ENCODE assay signal across 30 mouse cellular contexts in genomic region chr6:119358020-119358571, GRCm38 (mm10). TPM values are rescaled to one million over a fixed set of nuclear protein-coding genes. Genes with fewer than 3 reads are reported as not detected.
DNase-seq lines count a peak whose midpoint lies in the region; ATAC-seq and TF ChIP-seq lines count a peak whose summit lies in the region.
"Had no signal": no experiment of that assay in that cellular context is flagged by ENCODE, and none has a peak within 500 bp of the region (broad histone marks: within the 10 kb centered on the region; RNA-seq: fewer than 3 reads in every experiment).

No protein-coding gene starts in this region.

- H3K79me2 ChIP-seq in CH12.LX (replicated peaks; ENCODE audit: control insufficient read depth, extremely low read depth, insufficient read depth, poor library complexity, severe bottlenecking): no peaks in the 10 kb centered on the region

- dilution Hi-C loops in CH12.LX (cut with MboI; ENCODE audit: extremely low pct_ligation_motif_present, extremely low pct_unique_long_range_greater_than_20kb, low sequenced_read_pairs): no loop called here

- H3K4me2 ChIP-seq in lung, postnatal 0 days (replicated peaks; ENCODE audit: low read depth, low read length): no peak overlapping the region
- H3K4me2 ChIP-seq in CH12.LX (ENCODE audit: insufficient read depth, low read depth, poor library complexity, severe bottlenecking): no peak overlapping the region
- H3K4me2 ChIP-seq: embryonic facial prominence, embryonic 13.5 days; forebrain, embryonic 12.5 days; forebrain, embryonic 15.5 days; heart, embryonic 12.5 days; heart, embryonic 15.5 days; hindbrain, embryonic 13.5 days had no signal

- whole genome bisulfite sequencing in lung, postnatal 0 days: 75% methylated on average over 8 of the region's 8 CpGs

- TF ChIP-seq CTCF in lung, postnatal 0 days (IDR thresholded peaks at IDR 0.05): no peak
- no peak for TF ChIP-seq CTCF in CH12.LX (conservative IDR thresholded peaks at IDR 0.05 in 1 of 2, IDR thresholded peaks at IDR 0.05 in 1 of 2; ENCODE audit: low read depth in 2 of 2, low read length in 2 of 2)

- in situ Hi-C loops in CH12.LX (cut with MboI; ENCODE audit: low pct_ligation_motif_present, low pct_unique_long_range_greater_than_20kb, low sequenced_read_pairs): no loop called here

- H3K9me3 ChIP-seq in lung, postnatal 0 days (ENCODE audit: low read length): no peaks in the 10 kb centered on the region
- H3K9me3 ChIP-seq in CH12.LX (replicated peaks; ENCODE audit: low read length): no peaks in the 10 kb centered on the region
- H3K9me3 ChIP-seq: embryonic facial prominence, embryonic 10.5 days; embryonic facial prominence, embryonic 13.5 days; forebrain, embryonic 12.5 days; forebrain, embryonic 15.5 days; heart, embryonic 12.5 days; heart, embryonic 15.5 days; hindbrain, embryonic 10.5 days; hindbrain, embryonic 13.5 days had no signal

- H3K36me3 ChIP-seq in lung, postnatal 0 days (ENCODE audit: insufficient read depth, low read length): peaks cover 37% of the 10 kb centered on the region
- H3K36me3 ChIP-seq in CH12.LX (replicated peaks in 1 of 2; ENCODE audit: control insufficient read depth in 1 of 2, insufficient read depth in 1 of 2, low read length in 1 of 2): peaks cover 56 to 92% of the 10 kb centered on the region in 2 experiments

- no peak overlapping the region for H3K9ac ChIP-seq in lung, postnatal 0 days (replicated peaks; ENCODE audit: low read depth)
- no peak overlapping the region for H3K9ac ChIP-seq in CH12.LX (ENCODE audit: insufficient read depth, low read depth)
- H3K9ac ChIP-seq: embryonic facial prominence, embryonic 13.5 days; forebrain, embryonic 12.5 days; forebrain, embryonic 15.5 days; heart, embryonic 12.5 days; heart, embryonic 15.5 days; hindbrain, embryonic 13.5 days had no signal

- no peak overlapping the region for H3K4me3 ChIP-seq in lung, postnatal 0 days (ENCODE audit: low read depth, low read length)
- H3K4me3 ChIP-seq in CH12.LX (replicated peaks in 1 of 3; ENCODE audit: low read depth in 2 of 3, low read length in 2 of 3, poor library complexity in 1 of 3): no peak overlapping the region
- H3K4me3 ChIP-seq: embryonic facial prominence, embryonic 10.5 days; embryonic facial prominence, embryonic 13.5 days; erythroblast, embryonic 14.5 days; forebrain, embryonic 12.5 days; forebrain, embryonic 15.5 days; heart, embryonic 12.5 days; heart, embryonic 15.5 days; hindbrain, embryonic 10.5 days; hindbrain, embryonic 13.5 days had no signal

- no peak for TF ChIP-seq POLR2A in CH12.LX (IDR thresholded peaks at IDR 0.05; ENCODE audit: low read depth, low read length)

- no peak for TF ChIP-seq RAD21 in CH12.LX (IDR thresholded peaks at IDR 0.05; ENCODE audit: low read depth, low read length)

- ATAC-seq in lung, postnatal 0 days: peak; percentile 71
- ATAC-seq in megakaryocyte, adult 5-6 weeks (ENCODE audit: poor library complexity, severe bottlenecking): peak; percentile 51
- ATAC-seq: activated CD4-positive, CD25-positive, alpha-beta regulatory T cell, adult 4 months; CD4-positive, CD25-positive, alpha-beta regulatory T cell, adult 4 months; forebrain, embryonic 15.5 days; hindbrain, embryonic 16.5 days had no signal

- no peaks in the 10 kb centered on the region for H3K4me1 ChIP-seq in lung, postnatal 0 days (ENCODE audit: insufficient read depth, low read depth, low read length)
- H3K4me1 ChIP-seq in CH12.LX (ENCODE audit: control insufficient read depth in 1 of 2, insufficient read depth in 2 of 2): peaks cover 0 to 8% of the 10 kb centered on the region in 2 experiments; a peak in 2 of 4 replicates
- H3K4me1 ChIP-seq: embryonic facial prominence, embryonic 10.5 days; embryonic facial prominence, embryonic 13.5 days; forebrain, embryonic 12.5 days; forebrain, embryonic 15.5 days; hindbrain, embryonic 10.5 days; hindbrain, embryonic 13.5 days had no signal

- no peak for TF ChIP-seq EP300 in lung, postnatal 0 days (IDR thresholded peaks at IDR 0.05)
- peak; percentile 89 for TF ChIP-seq EP300 in CH12.LX (IDR thresholded peaks at IDR 0.05; ENCODE audit: low read length)

- no peak overlapping the region for H3K27ac ChIP-seq in lung, postnatal 0 days (ENCODE audit: low read length)
- H3K27ac ChIP-seq in CH12.LX (ENCODE audit: insufficient read depth, low read depth): no peak overlapping the region
- H3K27ac ChIP-seq: embryonic facial prominence, embryonic 10.5 days; embryonic facial prominence, embryonic 13.5 days; forebrain, embryonic 12.5 days; forebrain, embryonic 15.5 days; heart, embryonic 15.5 days; hindbrain, embryonic 10.5 days; hindbrain, embryonic 13.5 days had no signal

- no peaks in the 10 kb centered on the region for H3K27me3 ChIP-seq in lung, postnatal 0 days (replicated peaks; ENCODE audit: insufficient read depth, low read length)
- no peaks in the 10 kb centered on the region for H3K27me3 ChIP-seq in CH12.LX (replicated peaks)
- H3K27me3 ChIP-seq: embryonic facial prominence, embryonic 13.5 days; forebrain, embryonic 12.5 days; forebrain, embryonic 15.5 days; heart, embryonic 12.5 days; heart, embryonic 15.5 days; hindbrain, embryonic 13.5 days had no signal

- peak; percentile 71 for DNase-seq in lung, postnatal 0 days (ENCODE audit: low spot score)
- DNase-seq in lung, adult 18-20 months: no peak
- peak; percentile 29 for DNase-seq in CH12.LX (ENCODE audit: extremely low read depth)
- DNase-seq in natural killer cell, adult 2 months (ENCODE audit: low spot score in 2 of 2): no peak
- no peak for DNase-seq in thymus, postnatal 14 days
- DNase-seq: adrenal gland, adult 8-10 months; adrenal gland, postnatal 25 days; cerebellum, adult 11-12 months; cerebellum, adult 8-10 months; cerebellum, postnatal 10 days; cerebellum, postnatal 36 days; embryo, embryonic 11 days; gastrocnemius, postnatal 25 days; heart, adult 18-20 months; heart, postnatal 10 days; heart, postnatal 36 days had no signal

TF ChIP-seq in CH12.LX, 34 proteins besides CTCF, POLR2A, EP300 and RAD21:
- TF ChIP-seq KAT2A (IDR thresholded peaks at IDR 0.05; ENCODE audit: insufficient replicate concordance, low read length) (no peak), IRF4 (IDR thresholded peaks at IDR 0.05; ENCODE audit: low read depth, low read length) (peak; percentile 89), JUN (IDR thresholded peaks at IDR 0.05; ENCODE audit: insufficient read depth, low read depth, low read length) (0 out of 2 replicates have a peak, but pooled peaks have one; percentile 13), BHLHE40 (IDR thresholded peaks at IDR 0.05; ENCODE audit: low read depth, low read length) (0 out of 2 replicates have a peak, but pooled peaks have one; percentile 7)

RNA-seq across cellular contexts. Expression of gene Lrtm2, which starts 27.5 kb away (rescaled TPM):
- 0.20 and 0.29 TPM in 2 replicates for polyA plus RNA-seq in lung, postnatal 0 days (2015; fragmentation: Nextera tagmentation; extraction: Ambion mirVana)
- not detected in 2 replicates for total RNA-seq in CH12.LX (2012; rRNA removed)
- not detected in 2 replicates for total RNA-seq in CH12.LX (2014; rRNA removed)
- polyA plus RNA-seq in CH12.LX (2012; ENCODE audit: insufficient read length, low read depth): not detected in 2 replicates
- 0.23 TPM in 1 of 2 replicates, not detected in the other for total RNA-seq in megakaryocyte, adult 5-6 weeks (2015)
- not detected in 2 replicates for total RNA-seq in megakaryocyte, adult 5-6 weeks (2017)
- total RNA-seq: adrenal gland, postnatal 25 days; heart, postnatal 10 days had no signal
- polyA plus RNA-seq: activated CD4-positive, CD25-positive, alpha-beta regulatory T cell, adult 4 months; C2C12; embryonic facial prominence, embryonic 13.5 days; erythroblast, embryonic 14.5 days had no signal

RNA-seq across cellular contexts. Expression of gene Adipor2, which starts 59.4 kb away (rescaled TPM):
- polyA plus RNA-seq in lung, postnatal 0 days (2015; fragmentation: Nextera tagmentation; extraction: Ambion mirVana): 60.7 and 66.4 TPM in 2 replicates
- total RNA-seq in CH12.LX (2012; rRNA removed) (40.3 and 43.4 TPM in 2 replicates), CH12.LX (2014; rRNA removed) (40.0 and 43.5 TPM in 2 replicates)
- 27.5 and 29.8 TPM in 2 replicates for polyA plus RNA-seq in CH12.LX (2012; ENCODE audit: insufficient read length, low read depth)
- 64.1 and 69.9 TPM in 2 replicates for total RNA-seq in megakaryocyte, adult 5-6 weeks (2015)
- 94.1 and 98.6 TPM in 2 replicates for total RNA-seq in megakaryocyte, adult 5-6 weeks (2017)

Comparison
In these comparisons a context has a peak if more than half of its experiments do, and no peak if none do; other contexts are left out.
1. DNase-seq: peak in lung, postnatal 0 days (single experiment) and CH12.LX (single experiment); none in lung, adult 18-20 months (0 of 2), natural killer cell, adult 2 months (0 of 2) and thymus, postnatal 14 days (single experiment).